Mouse (Mus musculus) forebrain, embryonic 15.5 days (tissue): ENCODE measurements around the gene Cdc42ep5. TPM values are rescaled to one million over a fixed set of nuclear protein-coding genes. Genes with fewer than 3 reads are reported as not detected.
A peak's percentile ranks its signal among the peaks of the same experiment; 100 is the strongest.

Experiments
- ATAC-seq: fragments of 200-750 bp; cut with Nextera tagmentation; replicated peaks from 2 replicates; pipeline ENCODE4 v1.8.0; 2017; ENCODE audit warnings: mild to moderate bottlenecking, moderate TSS enrichment, moderate library complexity
- H3K27ac ChIP-seq: fragments of 300-500 bp; sonication (generic); replicated peaks from 2 replicates; pipeline ENCODE4 v1.5.1; 2015; ENCODE audit warnings: mild to moderate bottlenecking, inconsistent platforms
- H3K27me3 ChIP-seq: fragments of 300-500 bp; sonication (generic); 2 replicates; pipeline ENCODE4 v1.6.1; 2015; ENCODE audit warnings: inconsistent platforms
- H3K36me3 ChIP-seq: fragments of 300-500 bp; sonication (generic); 2 replicates; pipeline ENCODE4 v1.6.1; 2015; ENCODE audit warnings: mild to moderate bottlenecking, inconsistent platforms
- H3K4me1 ChIP-seq: fragments of 300-500 bp; sonication (generic); 2 replicates; pipeline ENCODE4 v1.6.1; 2015; ENCODE audit warnings: inconsistent platforms
- H3K4me2 ChIP-seq: fragments of 300-500 bp; sonication (generic); replicated peaks from 2 replicates; pipeline ENCODE4 v1.6.1; 2015; ENCODE audit warnings: mild to moderate bottlenecking, inconsistent platforms
- H3K4me3 ChIP-seq: fragments of 300-500 bp; sonication (generic); 2 replicates; pipeline ENCODE4 v1.5.1; 2015; ENCODE audit warnings: mild to moderate bottlenecking, inconsistent platforms
- H3K9ac ChIP-seq: fragments of 300-500 bp; sonication (generic); replicated peaks from 2 replicates; pipeline ENCODE4 v1.6.1; 2015; ENCODE audit warnings: mild to moderate bottlenecking, inconsistent platforms
- H3K9me3 ChIP-seq: fragments of 300-500 bp; sonication (generic); 2 replicates; pipeline ENCODE4 v1.6.1; 2016; ENCODE audit warnings: inconsistent platforms
- WGBS: fragments of 180-500 bp; shearing (Covaris S2); methylation state at CpG from one replicate; pipeline ENCODE4 v1.1.7; 2015; ENCODE audit warnings: mixed read lengths; 5-methylcytosine and 5-hydroxymethylcytosine counted together
- polyA plus RNA-seq: library from polyadenylated mRNA; unstranded; fragments of >200 nt; fragmentation: Nextera tagmentation; extraction: Ambion mirVana; gene quantifications from 2 replicates; pipeline ENCODE4 v1.2.1, GENCODE M21; 2015

The Cdc42ep5 gene
- polyA plus RNA-seq, 1 experiment from 2014 or later: 4.1 TPM

DNA sequence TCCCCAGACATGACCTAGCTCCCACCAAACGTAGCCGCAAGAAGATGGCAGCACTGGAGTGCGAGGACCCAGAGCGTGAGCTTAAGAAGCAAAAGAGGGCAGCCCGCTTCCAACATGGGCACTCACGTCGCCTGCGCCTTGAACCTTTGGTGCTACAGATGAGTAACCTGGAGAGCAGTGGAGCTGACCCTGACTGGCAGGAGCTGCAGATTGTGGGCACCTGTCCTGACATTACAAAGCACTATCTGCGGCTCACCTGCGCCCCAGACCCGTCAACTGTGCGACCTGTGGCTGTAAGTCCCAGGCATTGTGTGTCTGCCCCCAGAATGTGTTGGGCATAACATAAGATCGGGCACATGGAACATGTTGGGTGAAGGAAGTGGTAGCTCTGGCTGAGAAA is 20.6 kb downstream of the Cdc42ep5 start:
- peaks cover 89% of the 10 kb centered on the region for H3K36me3 ChIP-seq
- no peaks in the 10 kb centered on the region for H3K27me3 ChIP-seq
- no peak for ATAC-seq
- H3K27ac ChIP-seq: no peak overlapping the region
- H3K4me3 ChIP-seq: no peak overlapping the region
- no peak overlapping the region for H3K4me2 ChIP-seq
- no peaks in the 10 kb centered on the region for H3K9me3 ChIP-seq
- H3K9ac ChIP-seq: no peak overlapping the region
- WGBS: 97% methylated on average over 13 of the region's 13 CpGs
- H3K4me1 ChIP-seq: peaks cover 9% of the 10 kb centered on the region

DNA sequence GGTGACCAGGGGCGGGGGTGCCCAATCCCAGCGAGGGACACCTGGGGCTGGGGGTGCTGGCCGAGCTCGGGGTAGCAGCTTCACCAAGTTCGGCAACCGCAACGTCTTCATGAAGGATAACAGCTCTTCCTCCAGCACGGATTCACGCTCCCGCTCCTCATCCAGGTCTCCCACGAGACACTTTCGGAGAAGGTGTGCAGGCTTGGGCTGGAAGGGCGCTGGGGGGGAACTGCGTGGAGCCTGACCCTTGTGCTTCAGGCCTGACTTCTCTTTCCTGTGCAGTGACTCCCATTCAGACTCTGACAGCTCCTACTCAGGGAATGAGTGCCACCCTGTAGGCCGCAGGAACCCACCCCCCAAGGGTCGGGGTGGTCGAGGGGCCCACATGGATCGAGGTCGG is 21.2 kb downstream of the Cdc42ep5 start:
- Histone ChIP-seq H3K4me2 (no peak overlapping the region), H3K4me1 (peaks cover 9% of the 10 kb centered on the region), H3K36me3 (peaks cover 95% of the 10 kb centered on the region), H3K9ac (no peak overlapping the region), H3K4me3 (no peak overlapping the region), H3K27me3 (no peaks in the 10 kb centered on the region), H3K9me3 (no peaks in the 10 kb centered on the region), H3K27ac (no peak overlapping the region)
- WGBS: 97% methylated on average over 19 of the region's 19 CpGs
- ATAC-seq: no peak

DNA sequence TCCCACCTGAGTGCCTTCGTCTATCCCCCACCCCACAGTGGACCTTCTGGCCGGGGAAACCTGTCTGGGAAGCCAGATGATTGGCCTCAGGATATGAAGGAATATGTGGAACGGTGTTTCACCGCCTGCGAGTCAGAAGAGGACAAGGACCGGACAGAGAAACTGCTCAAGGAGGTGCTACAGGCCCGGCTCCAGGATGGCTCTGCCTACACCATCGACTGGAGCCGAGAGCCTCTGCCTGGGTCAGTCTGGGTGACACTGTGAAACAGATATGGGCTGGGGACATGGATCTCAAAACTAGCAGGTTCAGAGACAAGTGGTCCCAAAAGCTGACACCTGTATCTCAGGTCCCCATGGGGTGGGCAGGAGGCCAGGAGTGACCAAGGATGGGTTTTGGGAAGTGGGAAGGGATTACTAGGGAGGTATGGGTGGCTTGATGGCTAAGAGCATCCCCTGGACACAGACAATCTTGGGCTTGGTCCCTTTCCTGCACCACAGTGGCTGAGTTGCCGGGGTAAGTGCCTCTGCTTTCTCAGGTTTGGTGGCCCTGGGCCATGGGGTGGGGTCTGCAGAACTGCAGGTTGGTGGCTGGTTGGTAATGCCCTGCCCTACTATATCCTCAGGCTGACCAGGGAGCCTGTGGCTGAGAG is 21.7 kb downstream of the Cdc42ep5 start:
- WGBS: 94% methylated on average over 10 of the region's 10 CpGs
- Histone ChIP-seq H3K27me3 (no peaks in the 10 kb centered on the region), H3K4me2 (no peak overlapping the region), H3K9ac (no peak overlapping the region), H3K9me3 (no peaks in the 10 kb centered on the region), H3K4me1 (peaks cover 10% of the 10 kb centered on the region), H3K36me3 (peaks cover 94% of the 10 kb centered on the region), H3K27ac (no peak overlapping the region), H3K4me3 (no peak overlapping the region)
- no peak for ATAC-seq

DNA sequence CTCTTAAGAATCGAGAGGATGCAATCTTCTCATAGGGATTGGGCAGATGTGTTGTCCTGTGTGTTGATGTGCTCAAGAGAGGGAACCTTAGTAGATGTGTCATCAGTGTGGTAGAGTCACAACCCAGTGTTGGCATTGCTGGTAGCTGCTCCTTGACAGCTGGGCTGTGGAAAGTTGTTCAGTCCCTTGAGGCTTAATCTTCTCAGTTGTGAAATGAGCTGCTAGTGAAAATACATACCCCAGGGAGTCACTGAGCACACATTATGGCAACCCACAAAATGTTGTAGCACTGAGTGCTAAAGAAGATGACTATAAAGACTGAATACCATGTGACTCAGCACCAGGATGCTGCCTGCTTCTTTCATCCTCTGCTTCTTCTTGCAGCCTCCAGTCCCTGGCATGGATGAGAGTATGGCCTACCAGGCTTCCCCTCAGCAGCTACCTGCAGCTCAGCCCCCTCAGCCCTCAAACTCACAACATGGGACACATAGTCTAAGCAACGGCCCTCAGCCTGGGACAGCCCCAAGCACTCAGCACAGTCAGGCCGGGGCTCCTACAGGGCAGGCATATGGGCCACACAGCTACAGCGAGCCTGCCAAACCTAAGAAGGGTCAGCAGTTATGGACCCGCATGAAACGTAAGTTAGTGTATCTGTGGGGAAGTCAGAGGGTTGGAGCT is 22.9 kb downstream of the Cdc42ep5 start:
- Histone ChIP-seq H3K36me3 (peaks cover 82% of the 10 kb centered on the region), H3K4me1 (peaks cover 15% of the 10 kb centered on the region), H3K4me2 (no peak overlapping the region), H3K27me3 (no peaks in the 10 kb centered on the region), H3K9ac (no peak overlapping the region), H3K9me3 (no peaks in the 10 kb centered on the region), H3K4me3 (no peak overlapping the region), H3K27ac (no peak overlapping the region)
- WGBS: 93% methylated on average over 6 of the region's 6 CpGs
- ATAC-seq: no peak

DNA sequence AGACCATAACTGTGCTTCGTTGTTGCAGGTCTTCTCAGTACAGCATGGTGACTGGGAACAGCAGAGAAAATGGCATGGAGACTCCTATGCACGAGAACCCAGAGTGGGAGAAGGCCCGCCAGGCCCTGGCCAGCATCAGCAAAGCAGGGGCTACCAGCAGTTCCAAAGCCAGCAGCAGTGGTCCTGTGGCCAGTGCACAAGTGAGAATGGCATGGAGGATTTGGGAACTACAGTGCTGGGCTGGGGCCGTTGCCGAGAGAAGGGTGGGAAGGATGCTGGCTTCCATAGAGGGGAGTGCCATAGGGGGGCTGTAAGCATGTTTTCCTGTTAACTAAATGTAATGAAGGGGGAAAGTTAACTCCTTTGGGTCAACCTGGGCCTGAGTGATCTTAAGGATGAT is 25.3 kb downstream of the Cdc42ep5 start:
- no peak overlapping the region for H3K27ac ChIP-seq
- H3K36me3 ChIP-seq: peaks cover 59% of the 10 kb centered on the region
- no peak for ATAC-seq
- no peaks in the 10 kb centered on the region for H3K27me3 ChIP-seq
- H3K4me2 ChIP-seq: no peak overlapping the region
- H3K9me3 ChIP-seq: no peaks in the 10 kb centered on the region
- H3K4me1 ChIP-seq: peaks cover 25% of the 10 kb centered on the region
- WGBS: 92% methylated on average over 5 of the region's 5 CpGs
- no peak overlapping the region for H3K4me3 ChIP-seq
- no peak overlapping the region for H3K9ac ChIP-seq

DNA sequence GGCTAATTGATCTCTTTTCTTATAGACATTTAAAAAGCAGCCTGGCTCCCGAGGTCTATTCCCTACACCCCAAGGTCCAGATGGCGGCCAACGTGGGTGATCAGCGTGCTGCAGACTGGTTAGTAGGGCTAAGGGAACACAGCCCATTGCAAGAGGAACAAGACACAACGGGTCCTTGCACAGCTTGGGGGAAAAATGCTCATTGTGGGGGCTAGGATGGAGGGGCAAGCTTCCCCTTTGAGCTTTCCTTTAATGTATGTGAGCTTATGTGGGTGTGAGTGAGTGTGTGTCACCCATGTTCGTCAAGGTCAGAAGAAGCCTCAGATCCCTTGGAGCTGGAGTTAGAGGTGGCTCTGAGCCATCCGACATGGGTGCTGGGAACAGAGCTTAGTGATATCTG is 26.0 kb downstream of the Cdc42ep5 start:
- WGBS: 87% methylated on average over 7 of the region's 7 CpGs
- no peak for ATAC-seq
- Histone ChIP-seq H3K4me2 (no peak overlapping the region), H3K4me3 (peak overlapping the region; percentile 95; the same call in 1 of the 2 replicates), H3K27me3 (no peaks in the 10 kb centered on the region), H3K9me3 (no peaks in the 10 kb centered on the region), H3K27ac (no peak overlapping the region), H3K4me1 (peaks cover 25% of the 10 kb centered on the region), H3K9ac (0 out of 2 replicates have a peak overlapping the region, but pooled peaks have one; percentile 91), H3K36me3 (peaks cover 56% of the 10 kb centered on the region)

DNA sequence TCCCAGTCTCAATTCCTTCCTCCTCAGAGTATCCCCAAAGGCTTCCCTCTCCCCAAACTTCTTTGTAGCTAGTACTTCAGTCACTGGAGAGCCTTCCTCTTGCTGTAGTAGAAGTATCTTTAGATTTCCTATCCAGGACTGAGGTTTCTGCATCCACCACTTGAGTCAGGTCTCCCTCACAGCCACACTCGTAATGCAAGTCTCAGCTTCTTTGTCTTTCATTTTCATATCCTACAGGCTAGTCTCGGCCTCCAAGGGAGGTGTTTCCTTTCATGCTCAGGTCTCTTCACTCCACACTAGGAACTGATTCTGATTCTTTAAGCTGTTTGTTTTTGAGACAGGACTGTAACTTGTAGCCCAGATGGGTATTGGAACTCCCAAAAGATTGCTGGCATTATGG is 26.5 kb downstream of the Cdc42ep5 start:
- Histone ChIP-seq H3K27me3 (no peaks in the 10 kb centered on the region), H3K27ac (no peak overlapping the region), H3K9ac (peak overlapping the region; percentile 91; the same call in 1 of the 2 replicates), H3K9me3 (no peaks in the 10 kb centered on the region), H3K4me3 (peak overlapping the region; percentile 95), H3K4me1 (peaks cover 25% of the 10 kb centered on the region), H3K4me2 (peak overlapping the region; percentile 82), H3K36me3 (peaks cover 51% of the 10 kb centered on the region)
- no peak for ATAC-seq
- 83% methylated on average over 2 of the region's 2 CpGs for WGBS

DNA sequence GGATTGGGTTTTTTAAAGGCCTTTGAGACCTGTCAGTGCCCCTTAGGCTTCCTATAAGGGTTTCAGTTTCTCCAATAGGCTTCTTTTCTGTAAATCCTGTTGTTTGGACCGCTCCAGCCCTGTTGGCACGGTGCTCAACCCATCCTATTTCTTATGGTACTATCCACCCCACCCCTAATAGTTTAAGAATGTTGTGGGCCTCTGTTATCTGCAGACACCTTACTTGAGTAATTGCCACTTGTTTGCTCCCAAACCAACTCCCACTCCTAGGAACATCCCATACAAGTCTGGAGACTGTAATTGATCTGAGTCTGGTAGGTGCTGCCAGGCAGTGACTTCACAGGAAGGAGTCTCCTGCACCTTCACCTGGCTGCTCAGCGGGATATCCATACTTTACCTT is 26.9 kb downstream of the Cdc42ep5 start:
- Histone ChIP-seq H3K9me3 (no peaks in the 10 kb centered on the region), H3K27ac (peak overlapping the region; percentile 98), H3K4me3 (peak overlapping the region; percentile 95), H3K27me3 (no peaks in the 10 kb centered on the region), H3K4me2 (peak overlapping the region; percentile 82), H3K36me3 (peaks cover 46% of the 10 kb centered on the region), H3K9ac (peak overlapping the region; percentile 91), H3K4me1 (peaks cover 25% of the 10 kb centered on the region)
- ATAC-seq: no peak
- WGBS: 45% methylated on average over 3 of the region's 3 CpGs

DNA sequence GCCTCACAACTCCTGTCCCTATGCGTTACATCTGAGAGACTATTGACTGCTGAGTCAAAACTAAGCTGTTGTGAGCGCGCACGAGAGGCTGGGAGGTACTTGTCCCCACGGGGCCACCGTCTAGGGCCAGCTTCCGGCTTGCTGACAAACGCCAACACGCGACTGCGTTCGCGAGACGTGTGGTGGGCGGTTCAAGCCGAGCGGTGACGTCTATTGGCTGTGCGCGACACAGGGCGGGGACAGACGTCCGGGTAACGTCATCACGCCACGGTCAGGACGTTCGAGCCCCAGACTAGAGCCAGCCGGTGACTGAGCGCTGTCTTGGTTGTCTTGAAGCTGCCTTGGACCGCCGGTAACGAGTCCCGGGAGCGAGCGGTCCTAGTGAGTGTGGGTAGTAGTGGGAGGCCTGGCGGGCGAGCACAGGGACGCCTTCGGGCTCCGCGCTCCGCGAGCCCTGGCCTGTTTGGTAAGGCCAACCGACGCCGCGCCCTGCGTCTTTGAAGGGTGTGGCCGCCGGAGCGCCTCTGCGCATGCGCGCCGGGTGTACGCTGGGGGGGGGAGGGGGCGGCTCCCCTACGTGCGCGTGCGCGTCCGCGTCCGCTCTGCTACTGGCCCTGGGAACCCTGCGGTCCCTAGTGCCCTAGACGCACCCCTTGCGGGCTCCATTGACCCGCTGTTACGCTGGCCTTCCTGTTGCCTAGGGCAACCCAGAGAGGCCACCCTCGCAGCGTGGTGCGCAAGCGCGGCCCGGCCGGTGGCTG is 27.7 kb downstream of the Cdc42ep5 start, which contains the start of gene Leng8:
Leng8 (plus strand) TSS at position 269 of the 761 bp plus-strand sequence.
- under 1% methylated on average over 77 of the region's 78 CpGs for WGBS
- peak within 1 kb of the TSS; percentile 95 for H3K4me3 ChIP-seq
- peak within 1 kb of the TSS; percentile 91 for H3K9ac ChIP-seq
- H3K9me3 ChIP-seq: no peaks in the 10 kb centered on the region
- ATAC-seq: peak; percentile 98
- peaks cover 46% of the 10 kb centered on the region for H3K36me3 ChIP-seq
- H3K4me1 ChIP-seq: peaks cover 28% of the 10 kb centered on the region
- H3K27me3 ChIP-seq: no peaks in the 10 kb centered on the region
- peak within 1 kb of the TSS; percentile 98 for H3K27ac ChIP-seq
- H3K4me2 ChIP-seq: peak within 1 kb of the TSS; percentile 82

DNA sequence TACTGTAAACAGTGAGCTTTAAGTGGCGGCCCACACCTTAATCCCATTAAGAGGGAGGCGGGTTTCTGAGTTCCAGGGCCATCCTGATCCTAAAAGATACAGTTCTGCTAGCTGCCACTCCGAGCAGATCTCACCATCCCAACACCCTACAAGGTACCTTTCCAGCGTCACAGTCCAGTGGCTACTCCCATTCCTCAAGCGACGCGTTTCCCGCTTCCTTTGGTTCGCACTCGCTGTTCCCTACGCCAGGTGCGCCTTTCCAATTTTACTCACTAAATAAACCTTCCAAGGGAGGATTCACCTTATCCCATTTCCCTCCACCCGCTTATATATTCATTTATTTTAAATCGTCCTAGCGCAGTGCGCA is 28.3 kb downstream of the Cdc42ep5 start:
- Histone ChIP-seq H3K4me1 (peaks cover 33% of the 10 kb centered on the region), H3K27me3 (no peaks in the 10 kb centered on the region), H3K9me3 (no peaks in the 10 kb centered on the region), H3K27ac (peak overlapping the region; percentile 98), H3K9ac (peak overlapping the region; percentile 57), H3K4me2 (peak overlapping the region; percentile 81), H3K36me3 (peaks cover 43% of the 10 kb centered on the region), H3K4me3 (peak overlapping the region; percentile 95)
- under 1% methylated on average over 16 of the region's 16 CpGs for WGBS
- ATAC-seq: peak; percentile 32

DNA sequence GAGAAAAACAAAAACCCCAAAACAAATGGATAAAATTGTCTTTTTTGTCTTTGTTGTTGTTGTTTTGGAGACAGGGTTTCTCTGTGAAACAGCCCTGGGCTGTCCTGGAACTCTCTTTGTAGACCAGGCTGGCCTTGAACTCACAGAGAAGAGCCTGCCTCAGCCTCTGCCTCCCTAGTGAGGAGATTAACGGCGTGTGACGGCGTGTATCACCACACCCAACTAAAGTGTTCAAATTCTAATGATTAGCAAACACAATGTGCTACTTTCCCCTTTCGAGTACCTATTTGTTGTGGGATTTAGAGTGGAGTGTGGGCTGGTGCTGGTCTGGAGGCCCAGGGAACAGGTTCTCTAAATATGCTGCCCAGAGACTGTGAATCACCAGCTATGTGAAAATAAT is 29.7 kb downstream of the Cdc42ep5 start:
- Histone ChIP-seq H3K9me3 (no peaks in the 10 kb centered on the region), H3K27me3 (no peaks in the 10 kb centered on the region), H3K4me2 (no peak overlapping the region), H3K9ac (no peak overlapping the region), H3K4me3 (no peak overlapping the region), H3K27ac (no peak overlapping the region), H3K36me3 (peaks cover 28% of the 10 kb centered on the region), H3K4me1 (peaks cover 43% of the 10 kb centered on the region)
- WGBS: 68% methylated on average over 5 of the region's 5 CpGs
- ATAC-seq: no peak

DNA sequence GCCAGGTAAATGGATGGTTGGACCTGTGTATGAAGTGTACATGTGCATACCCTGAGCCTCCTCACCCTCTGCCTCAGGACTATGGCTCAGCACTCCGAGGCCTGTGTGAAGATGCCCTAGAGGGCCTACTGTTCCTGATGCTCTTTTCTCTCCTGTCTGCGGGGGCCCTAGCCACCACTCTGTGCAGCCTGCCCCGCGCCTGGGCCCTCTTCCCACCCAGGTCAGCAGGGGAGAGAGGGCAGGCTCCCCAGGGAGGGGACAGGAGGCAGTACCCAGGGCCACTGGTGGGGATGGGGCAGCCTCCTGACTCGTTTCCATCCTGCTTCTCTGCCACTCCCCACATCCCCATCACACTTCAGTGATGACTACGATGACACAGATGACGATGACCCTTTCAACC is 31.7 kb downstream of the Cdc42ep5 start:
- H3K27ac ChIP-seq: no peak overlapping the region

More for the DNA sequence above, 31.7 kb downstream of the Cdc42ep5 start:
- ATAC-seq: no peak
- no peaks in the 10 kb centered on the region for H3K27me3 ChIP-seq
- no peak overlapping the region for H3K4me2 ChIP-seq
- no peak overlapping the region for H3K9ac ChIP-seq
- no peak overlapping the region for H3K4me3 ChIP-seq
- H3K9me3 ChIP-seq: no peaks in the 10 kb centered on the region
- H3K36me3 ChIP-seq: peaks cover 14% of the 10 kb centered on the region
- 89% methylated on average over 7 of the region's 7 CpGs for WGBS
- H3K4me1 ChIP-seq: peaks cover 33% of the 10 kb centered on the region
